Mouse (Mus musculus): Measurements from ENCODE around the gene Krt2.

GRCm38 (mm10) chr15:101833131-101833530, 15.2 kb upstream of the Krt2 start:
- TF ChIP-seq EP300 (IDR thresholded peaks at IDR 0.05; ENCODE audit: low read depth in 1 of 2, low read length in 2 of 2) = no peak
- no peak for TF ChIP-seq SMC3 (IDR thresholded peaks at IDR 0.05; ENCODE audit: low read depth, low read length)
- no peak for TF ChIP-seq POLR2A (IDR thresholded peaks at IDR 0.05; ENCODE audit: control insufficient read depth in 1 of 2, insufficient read depth in 1 of 2, low read depth in 1 of 2, low read length in 2 of 2, poor library complexity in 1 of 2)

All from MEL (cell line).